Mouse (Mus musculus) lung, postnatal 0 days (tissue): ENCODE measurements around the gene Cep131.

ENCODE experiments used
- CTCF ChIP-seq: IDR thresholded peaks from 2 replicates; pipeline ENCODE4 v1.5.1; 2016; ENCODE audit warnings: antibody characterized with exemption, mild to moderate bottlenecking
- EP300 ChIP-seq: IDR thresholded peaks from 2 replicates; pipeline ENCODE4 v1.6.1; 2016; ENCODE audit warnings: antibody characterized with exemption, mild to moderate bottlenecking, control low read depth

DNA sequence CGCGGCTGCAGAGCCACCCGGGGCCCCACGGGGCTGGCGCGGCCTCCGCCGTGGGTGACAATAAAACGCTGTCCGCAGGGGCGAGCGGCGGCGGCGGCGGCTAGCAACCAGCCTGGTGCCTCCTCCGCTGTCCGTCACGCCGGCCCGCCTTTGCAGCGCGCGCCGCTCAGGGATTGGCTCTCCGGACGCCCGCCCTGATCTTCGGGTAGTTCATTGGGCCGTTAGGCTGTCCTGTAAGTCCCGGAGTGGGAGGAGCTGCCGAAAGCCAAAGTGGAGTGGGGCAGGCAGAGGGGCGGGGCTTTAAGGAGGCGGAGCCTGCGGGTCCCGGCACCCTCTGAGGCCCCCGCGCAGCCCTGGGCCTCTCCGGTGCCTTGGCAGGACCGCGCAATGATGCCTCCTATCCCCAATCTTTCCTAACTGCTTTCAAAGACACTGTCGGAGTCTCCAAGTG, at the start of gene Cep131:
- no peak for TF ChIP-seq EP300
- TF ChIP-seq CTCF: no peak
